Mouse (Mus musculus) midbrain, embryonic 10.5 days (tissue): ENCODE results near the gene Amot. TPM values are rescaled to one million over a fixed set of nuclear protein-coding genes. Genes with fewer than 3 reads are reported as not detected.

Experiments used
- DNase-seq: peaks from one replicate; pipeline ENCODE4 v3.0.0-alpha.2; 2017; ENCODE audit warnings: low spot score
- H3K27ac ChIP-seq: fragments of 300-500 bp; sonication (generic); replicated peaks from 2 replicates; pipeline ENCODE4 v1.5.1; 2016; ENCODE audit warnings: mild to moderate bottlenecking
- H3K27me3 ChIP-seq: fragments of 300-500 bp; sonication (generic); 2 replicates; pipeline ENCODE4 v1.6.1; 2016; ENCODE audit warnings: low read depth, mild to moderate bottlenecking; ENCODE audit not compliant: poor library complexity, severe bottlenecking
- H3K36me3 ChIP-seq: fragments of 300-500 bp; sonication (generic); 2 replicates; pipeline ENCODE4 v1.6.1; 2016; ENCODE audit warnings: mild to moderate bottlenecking, moderate library complexity
- H3K4me1 ChIP-seq: fragments of 300-500 bp; sonication (generic); 2 replicates; pipeline ENCODE4 v1.6.1; 2016
- H3K4me3 ChIP-seq: fragments of 300-500 bp; sonication (generic); 2 replicates; pipeline ENCODE4 v1.5.1; 2016; ENCODE audit warnings: mild to moderate bottlenecking, moderate library complexity
- H3K9me3 ChIP-seq: fragments of 300-500 bp; sonication (generic); replicated peaks from 2 replicates; pipeline ENCODE4 v1.6.1; 2016; ENCODE audit warnings: mild to moderate bottlenecking
- WGBS: fragments of 180-500 bp; shearing (Covaris S2); methylation state at CpG from one replicate; pipeline ENCODE4 v1.1.7; 2016; 5-methylcytosine and 5-hydroxymethylcytosine counted together
- polyA plus RNA-seq: library from polyadenylated mRNA; unstranded; fragments of >200 nt; fragmentation: Nextera tagmentation; extraction: Ambion mirVana; gene quantifications from 2 replicates; pipeline ENCODE4 v1.2.1, GENCODE M21; 2016

Gene Amot
- polyA plus RNA-seq, 1 experiment from 2014 or later: 12.9 TPM

- Histone ChIP-seq H3K36me3 (no peaks in the 10 kb centered on the region), H3K27ac (no peak overlapping the region), H3K27me3 (peaks cover 63% of the 10 kb centered on the region), H3K4me1 (no peaks in the 10 kb centered on the region), H3K9me3 (no peaks in the 10 kb centered on the region), H3K4me3 (no peak overlapping the region)
- DNase-seq: no peak
- 87% methylated on average over 4 of the region's 4 CpGs for WGBS
Observed at GRCm38 (mm10) chrX:145406052-145406451, 98.9 kb downstream of the Amot start.

GRCm38 (mm10) chrX:145401926-145402325 lies 103.1 kb downstream of the Amot start:
- no peaks in the 10 kb centered on the region for H3K9me3 ChIP-seq
- H3K27me3 ChIP-seq: peaks cover 32% of the 10 kb centered on the region
- no peak overlapping the region for H3K27ac ChIP-seq
- H3K36me3 ChIP-seq: no peaks in the 10 kb centered on the region
- no peak overlapping the region for H3K4me3 ChIP-seq
- DNase-seq: no peak
- 83% methylated on average over 3 of the region's 3 CpGs for WGBS
- no peaks in the 10 kb centered on the region for H3K4me1 ChIP-seq

- H3K36me3 ChIP-seq: no peaks in the 10 kb centered on the region
- H3K4me1 ChIP-seq: no peaks in the 10 kb centered on the region
- H3K9me3 ChIP-seq: no peaks in the 10 kb centered on the region
- no peak for DNase-seq
- peaks cover 28% of the 10 kb centered on the region for H3K27me3 ChIP-seq
- WGBS: 31% methylated on average over 1 of the region's 1 CpGs
- H3K27ac ChIP-seq: no peak overlapping the region
- no peak overlapping the region for H3K4me3 ChIP-seq
Observed at GRCm38 (mm10) chrX:145399236-145399635, 105.7 kb downstream of the Amot start.

Other genes starting within 250 kb of the Amot start
- 0.24 and 0.48 TPM in 2 replicates for gene Lhfpl1, start 156.1 kb downstream of the Amot start, polyA plus RNA-seq